Comparison of ENCODE assay signal across 8 mouse cellular contexts in the genomic region with DNA sequence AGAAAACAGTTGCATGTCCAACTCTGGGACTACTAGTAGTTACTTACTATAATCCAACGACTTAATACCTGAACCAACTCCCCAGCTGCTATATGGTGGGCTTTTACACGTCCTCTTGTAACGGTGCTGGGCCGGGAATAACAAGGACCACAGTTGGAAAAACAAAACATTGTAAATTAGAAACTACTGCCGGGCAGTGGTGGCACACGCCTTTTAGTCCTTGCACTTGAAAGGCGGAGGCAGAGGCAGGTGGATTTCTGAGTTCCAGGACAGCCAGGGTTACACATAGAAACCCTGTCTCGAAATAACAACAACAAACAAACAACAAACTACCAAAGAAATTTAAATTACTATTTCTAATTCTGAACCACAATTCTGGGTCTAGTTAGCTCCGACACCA. TPM values are rescaled to one million over a fixed set of nuclear protein-coding genes. Genes with fewer than 3 reads are reported as not detected.
DNase-seq lines count a peak whose midpoint lies in the region; ATAC-seq and TF ChIP-seq lines count a peak whose summit lies in the region.

No protein-coding gene starts in this region.

- H3K4me1 ChIP-seq in heart, embryonic 10.5 days: peaks cover 17% of the 10 kb centered on the region
- no peaks in the 10 kb centered on the region for H3K4me1 ChIP-seq in ES-Bruce4 (ENCODE audit: control insufficient read depth, insufficient read depth, low read length)
- H3K4me1 ChIP-seq in heart, postnatal 0 days (ENCODE audit: control insufficient read depth, insufficient read depth): peaks cover 10% of the 10 kb centered on the region
- H3K4me1 ChIP-seq in midbrain, embryonic 10.5 days: peaks cover 29% of the 10 kb centered on the region

- peaks cover 28% of the 10 kb centered on the region for H3K36me3 ChIP-seq in heart, embryonic 10.5 days
- peaks cover 25% of the 10 kb centered on the region for H3K36me3 ChIP-seq in ES-Bruce4 (ENCODE audit: control insufficient read depth, insufficient read depth, low read length, poor library complexity, severe bottlenecking)
- peaks cover 23% of the 10 kb centered on the region for H3K36me3 ChIP-seq in heart, postnatal 0 days (replicated peaks; ENCODE audit: control insufficient read depth, insufficient read depth, low read length)
- H3K36me3 ChIP-seq in midbrain, embryonic 10.5 days: peaks cover 40% of the 10 kb centered on the region

- H3K4me3 ChIP-seq in heart, embryonic 10.5 days: peak overlapping the region; percentile 74
- peak overlapping the region; percentile 87 for H3K4me3 ChIP-seq in ES-Bruce4 (ENCODE audit: low read depth, low read length)
- peak overlapping the region; percentile 74 for H3K4me3 ChIP-seq in heart, postnatal 0 days (ENCODE audit: low read depth, low read length)
- peak overlapping the region; percentile 74 for H3K4me3 ChIP-seq in midbrain, embryonic 10.5 days

- H3K4me2 ChIP-seq in heart, postnatal 0 days (ENCODE audit: low read depth, low read length): peak overlapping the region; percentile 92

- peak overlapping the region; percentile 90 for H3K27ac ChIP-seq in heart, embryonic 10.5 days
- 0 out of 2 replicates have a peak overlapping the region, but pooled peaks have one; percentile 15 for H3K27ac ChIP-seq in ES-Bruce4 (ENCODE audit: insufficient read depth, low read length)
- peak overlapping the region; percentile 58; the same call in 1 of the 2 replicates for H3K27ac ChIP-seq in heart, postnatal 0 days (ENCODE audit: low read depth)
- H3K27ac ChIP-seq in midbrain, embryonic 10.5 days (replicated peaks): peak overlapping the region; percentile 82

- no peak for ATAC-seq in heart, postnatal 0 days (ENCODE audit: insufficient read depth, low read depth)

- TF ChIP-seq EP300 in ES-Bruce4 (IDR thresholded peaks at IDR 0.05; ENCODE audit: insufficient read depth, low read depth, low read length): no peak
- no peak for TF ChIP-seq EP300 in heart, postnatal 0 days (IDR thresholded peaks at IDR 0.05; ENCODE audit: low read depth)

- no peak for TF ChIP-seq POLR2A in ES-Bruce4 (IDR thresholded peaks at IDR 0.05; ENCODE audit: insufficient read depth, low read length)

- no peaks in the 10 kb centered on the region for H3K27me3 ChIP-seq in heart, embryonic 10.5 days (ENCODE audit: insufficient read depth, poor library complexity, severe bottlenecking)
- H3K27me3 ChIP-seq in ES-Bruce4 (ENCODE audit: control insufficient read depth, insufficient read depth, low read length, poor library complexity, severe bottlenecking): no peaks in the 10 kb centered on the region
- H3K27me3 ChIP-seq in heart, postnatal 0 days (ENCODE audit: control insufficient read depth, insufficient read depth, low read length): no peaks in the 10 kb centered on the region
- H3K27me3 ChIP-seq in midbrain, embryonic 10.5 days (ENCODE audit: low read depth, poor library complexity, severe bottlenecking): no peaks in the 10 kb centered on the region

- H3K9me3 ChIP-seq in heart, embryonic 10.5 days: no peaks in the 10 kb centered on the region
- no peaks in the 10 kb centered on the region for H3K9me3 ChIP-seq in ES-Bruce4 (replicated peaks; ENCODE audit: control insufficient read depth, insufficient read depth, low read length, poor library complexity, severe bottlenecking)
- no peaks in the 10 kb centered on the region for H3K9me3 ChIP-seq in heart, postnatal 0 days (replicated peaks; ENCODE audit: control insufficient read depth, low read length)
- H3K9me3 ChIP-seq in midbrain, embryonic 10.5 days (replicated peaks): no peaks in the 10 kb centered on the region

- DNase-seq in heart, embryonic 10.5 days (ENCODE audit: low spot score): no peak
- DNase-seq in heart, adult 8-10 months (ENCODE audit: low spot score): no peak
- no peak for DNase-seq in heart, postnatal 0 days (ENCODE audit: low spot score)
- DNase-seq in midbrain, embryonic 10.5 days (ENCODE audit: low spot score): no peak
- DNase-seq in ovary, adult 18-20 months (ENCODE audit: low spot score): no peak
- DNase-seq in layer of hippocampus, adult 9-11 months: no peak
- DNase-seq in frontal cortex, adult 2 months (ENCODE audit: extremely low spot score in 1 of 2, low spot score in 1 of 2): no peak

- 3% methylated on average over 9 of the region's 9 CpGs for WGBS in heart, embryonic 10.5 days
- under 1% methylated on average over 9 of the region's 9 CpGs for WGBS in heart, postnatal 0 days
- WGBS in midbrain, embryonic 10.5 days: 4% methylated on average over 9 of the region's 9 CpGs

- peak overlapping the region; percentile 72 for H3K9ac ChIP-seq in ES-Bruce4 (ENCODE audit: low read depth, poor library complexity, severe bottlenecking)
- H3K9ac ChIP-seq in heart, postnatal 0 days (replicated peaks; ENCODE audit: low read depth, low read length): peak overlapping the region; percentile 69

- TF ChIP-seq CTCF in ES-Bruce4 (IDR thresholded peaks at IDR 0.05; ENCODE audit: low read depth, low read length): no peak
- TF ChIP-seq CTCF in heart, postnatal 0 days (IDR thresholded peaks at IDR 0.05; ENCODE audit: low read depth): no peak

RNA-seq across cellular contexts. Expression of a gene that starts 0.4 kb away (rescaled TPM):
- 30.0 and 42.1 TPM in 2 replicates for polyA plus RNA-seq in heart, embryonic 10.5 days (2016; fragmentation: Nextera tagmentation; extraction: Ambion mirVana)
- total RNA-seq in heart, adult 8-10 months (2022): 1 to 10 TPM; 4.0 to 6.5 (median 4.6) TPM
- 32.9 and 34.9 TPM in 2 replicates for polyA plus RNA-seq in ES-Bruce4 (2011; ENCODE audit: insufficient read depth, insufficient read length, low read depth, missing spikeins)
- total RNA-seq in heart, postnatal 0 days (2014; rRNA removed; ENCODE audit: low replicate concordance): 5.2 and 5.8 TPM in 2 replicates
- polyA plus RNA-seq in heart, postnatal 0 days (2015; fragmentation: Nextera tagmentation; extraction: Ambion mirVana): 10.1 and 10.5 TPM in 2 replicates
- 51.6 and 52.6 TPM in 2 replicates for polyA plus RNA-seq in midbrain, embryonic 10.5 days (2016; fragmentation: Nextera tagmentation; extraction: Ambion mirVana)
- 9.4 and 9.7 TPM in 2 replicates for polyA plus RNA-seq in frontal cortex, adult 2 months (2012; rRNA removed)

RNA-seq across cellular contexts. Expression of a gene that starts 7.1 kb away (rescaled TPM):
- 6.4 and 6.8 TPM in 2 replicates for polyA plus RNA-seq in heart, embryonic 10.5 days (2016; fragmentation: Nextera tagmentation; extraction: Ambion mirVana)
- total RNA-seq in heart, adult 8-10 months (2022): under 1 TPM; 0.46 to 0.84 (median 0.50) TPM
- 0.56 and 0.73 TPM in 2 replicates for polyA plus RNA-seq in ES-Bruce4 (2011; ENCODE audit: insufficient read depth, insufficient read length, low read depth, missing spikeins)
- not detected in 2 replicates for total RNA-seq in heart, postnatal 0 days (2014; rRNA removed; ENCODE audit: low replicate concordance)
- 1.1 and 1.2 TPM in 2 replicates for polyA plus RNA-seq in heart, postnatal 0 days (2015; fragmentation: Nextera tagmentation; extraction: Ambion mirVana)
- 8.2 and 14.7 TPM in 2 replicates for polyA plus RNA-seq in midbrain, embryonic 10.5 days (2016; fragmentation: Nextera tagmentation; extraction: Ambion mirVana)
- polyA plus RNA-seq in frontal cortex, adult 2 months (2012; rRNA removed): 165 and 172 TPM in 2 replicates

RNA-seq across cellular contexts. Expression of a gene that starts 11.7 kb away (rescaled TPM):
- 33.3 and 33.4 TPM in 2 replicates for polyA plus RNA-seq in heart, embryonic 10.5 days (2016; fragmentation: Nextera tagmentation; extraction: Ambion mirVana)
- total RNA-seq in heart, adult 8-10 months (2022): 10 to 100 TPM; 59.4 to 67.2 (median 63.7) TPM
- polyA plus RNA-seq in ES-Bruce4 (2011; ENCODE audit: insufficient read depth, insufficient read length, low read depth, missing spikeins): 39.6 and 42.4 TPM in 2 replicates
- 46.5 and 46.8 TPM in 2 replicates for total RNA-seq in heart, postnatal 0 days (2014; rRNA removed; ENCODE audit: low replicate concordance)
- 20.5 TPM in 2 replicates for polyA plus RNA-seq in heart, postnatal 0 days (2015; fragmentation: Nextera tagmentation; extraction: Ambion mirVana)
- 22.8 and 26.0 TPM in 2 replicates for polyA plus RNA-seq in midbrain, embryonic 10.5 days (2016; fragmentation: Nextera tagmentation; extraction: Ambion mirVana)
- polyA plus RNA-seq in frontal cortex, adult 2 months (2012; rRNA removed): 25.7 and 27.2 TPM in 2 replicates

RNA-seq across cellular contexts. Expression of a gene that starts 16.7 kb away (rescaled TPM):
- 6.9 and 7.3 TPM in 2 replicates for polyA plus RNA-seq in heart, embryonic 10.5 days (2016; fragmentation: Nextera tagmentation; extraction: Ambion mirVana)
- 1 to 10 TPM; 1.2 to 1.8 (median 1.4) TPM for total RNA-seq in heart, adult 8-10 months (2022)
- polyA plus RNA-seq in ES-Bruce4 (2011; ENCODE audit: insufficient read depth, insufficient read length, low read depth, missing spikeins): 9.9 and 10.3 TPM in 2 replicates
- 4.3 TPM in 1 of 2 replicates, not detected in the other for total RNA-seq in heart, postnatal 0 days (2014; rRNA removed; ENCODE audit: low replicate concordance)
- 3.0 and 3.1 TPM in 2 replicates for polyA plus RNA-seq in heart, postnatal 0 days (2015; fragmentation: Nextera tagmentation; extraction: Ambion mirVana)
- polyA plus RNA-seq in midbrain, embryonic 10.5 days (2016; fragmentation: Nextera tagmentation; extraction: Ambion mirVana): 9.0 and 10.8 TPM in 2 replicates
- 2.8 and 3.7 TPM in 2 replicates for polyA plus RNA-seq in frontal cortex, adult 2 months (2012; rRNA removed)

RNA-seq across cellular contexts. Expression of a gene that starts 47.8 kb away (rescaled TPM):
- 172 and 182 TPM in 2 replicates for polyA plus RNA-seq in heart, embryonic 10.5 days (2016; fragmentation: Nextera tagmentation; extraction: Ambion mirVana)
- 100 to 1,000 TPM in 3 of 4 experiments, 10 to 100 TPM in 1; 95.0 to 143 (median 120) TPM for total RNA-seq in heart, adult 8-10 months (2022)
- 63.5 and 69.6 TPM in 2 replicates for polyA plus RNA-seq in ES-Bruce4 (2011; ENCODE audit: insufficient read depth, insufficient read length, low read depth, missing spikeins)
- total RNA-seq in heart, postnatal 0 days (2014; rRNA removed; ENCODE audit: low replicate concordance): 82.7 and 85.6 TPM in 2 replicates
- polyA plus RNA-seq in heart, postnatal 0 days (2015; fragmentation: Nextera tagmentation; extraction: Ambion mirVana): 151 and 159 TPM in 2 replicates
- polyA plus RNA-seq in midbrain, embryonic 10.5 days (2016; fragmentation: Nextera tagmentation; extraction: Ambion mirVana): 186 and 196 TPM in 2 replicates
- polyA plus RNA-seq in frontal cortex, adult 2 months (2012; rRNA removed): 250 and 254 TPM in 2 replicates

Comparison
In these comparisons a context has a peak if more than half of its experiments do, and no peak if none do; other contexts are left out.
1. H3K27ac ChIP-seq: peak in every context shown above with its lines; median percentile 90 in heart, embryonic 10.5 days; 82 in midbrain, embryonic 10.5 days; 58 in heart, postnatal 0 days; 15 in ES-Bruce4.
2. RNA of a gene that starts 7.1 kb away (polyA plus RNA-seq): 165 to 172 TPM in frontal cortex, adult 2 months; 8.2 to 14.7 TPM in midbrain, embryonic 10.5 days, 6.4 to 6.8 TPM in heart, embryonic 10.5 days, 1.1 to 1.2 TPM in heart, postnatal 0 days and 0.56 to 0.73 TPM in ES-Bruce4; every median in the first group is over 10 times any median in the second.
3. Peak in every context shown above with its lines, with median percentiles within 50 percentile points of each other: H3K4me3 ChIP-seq.